Mouse (Mus musculus) lung, embryonic 16.5 days (tissue): Measurements from ENCODE around the gene Fam129b. TPM values are rescaled to one million over a fixed set of nuclear protein-coding genes. Genes with fewer than 3 reads are reported as not detected.

Experiments
- ATAC-seq: fragments of 200-750 bp; cut with Nextera tagmentation; 2 replicates; pipeline ENCODE4 v1.8.0; 2017; ENCODE audit warnings: low read depth, mild to moderate bottlenecking, moderate library complexity
- H3K27ac ChIP-seq: fragments of 300-500 bp; sonication (generic); 2 replicates; pipeline ENCODE4 v1.5.1; 2014; ENCODE audit warnings: mild to moderate bottlenecking, control low read depth, low read length
- H3K27me3 ChIP-seq: fragments of 300-500 bp; sonication (generic); 2 replicates; pipeline ENCODE4 v1.6.1; 2014; ENCODE audit warnings: low read depth, low read length, mixed read lengths; ENCODE audit not compliant: control insufficient read depth, insufficient read depth
- H3K36me3 ChIP-seq: fragments of 300-500 bp; sonication (generic); 2 replicates; pipeline ENCODE4 v1.6.1; 2014; ENCODE audit warnings: low read length; ENCODE audit not compliant: control insufficient read depth, insufficient read depth
- H3K4me1 ChIP-seq: fragments of 300-500 bp; sonication (generic); replicated peaks from 2 replicates; pipeline ENCODE4 v1.6.1; 2014; ENCODE audit warnings: low read length, mixed read lengths; ENCODE audit not compliant: control insufficient read depth, insufficient read depth
- H3K4me2 ChIP-seq: fragments of 300-500 bp; sonication (generic); 2 replicates; pipeline ENCODE4 v1.6.1; 2014; ENCODE audit warnings: low read depth, low read length, control low read depth
- H3K4me3 ChIP-seq: fragments of 300-500 bp; sonication (generic); 2 replicates; pipeline ENCODE4 v1.5.1; 2014; ENCODE audit warnings: mild to moderate bottlenecking, low read length, control low read depth
- H3K9ac ChIP-seq: fragments of 300-500 bp; sonication (generic); 2 replicates; pipeline ENCODE4 v1.6.1; 2014; ENCODE audit warnings: low read length, control low read depth
- H3K9me3 ChIP-seq: fragments of 300-500 bp; sonication (generic); 2 replicates; pipeline ENCODE4 v1.6.1; 2016; ENCODE audit warnings: low read length; ENCODE audit not compliant: control insufficient read depth
- WGBS: fragments of 180-500 bp; shearing (Covaris S2); extraction: QIAGEN DNeasy Blood & Tissue Kit; methylation state at CpG from one replicate; pipeline ENCODE4 v1.1.7; 2014; 5-methylcytosine and 5-hydroxymethylcytosine counted together
- polyA plus RNA-seq: library from polyadenylated mRNA; unstranded; fragments of >200 nt; fragmentation: Nextera tagmentation; extraction: Ambion mirVana; gene quantifications from 2 replicates; pipeline ENCODE4 v1.2.1, GENCODE M21; 2015

The Fam129b gene
- polyA plus RNA-seq, 1 experiment from 2014 or later: 133 TPM

DNA sequence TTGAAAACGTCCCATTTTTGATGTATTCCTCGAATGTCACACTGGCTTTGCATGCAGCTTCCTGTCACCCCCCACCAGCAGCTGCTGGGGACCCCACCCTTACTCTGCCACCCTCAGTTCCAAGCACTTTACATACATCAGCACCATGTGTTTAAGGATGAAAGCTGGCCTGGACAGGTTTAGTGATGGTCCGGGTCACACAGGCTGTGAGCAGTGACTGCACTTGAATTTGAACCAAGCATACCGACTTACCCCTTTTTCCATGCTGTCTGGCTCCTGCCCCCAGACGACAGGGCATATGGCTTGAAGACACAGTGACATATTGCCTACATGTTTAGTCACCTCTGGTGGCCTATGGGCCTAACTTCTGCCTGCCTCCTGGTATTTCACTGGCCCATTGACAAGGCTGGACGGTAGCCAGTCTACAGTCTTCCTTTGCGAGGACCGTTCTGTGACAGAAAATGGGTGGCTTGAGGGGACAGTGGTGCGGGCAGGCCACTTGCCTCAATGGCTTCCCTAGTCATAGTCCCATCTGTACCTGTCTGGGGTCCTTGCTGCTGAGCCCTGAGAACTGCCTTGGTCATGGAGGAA is 92.2 kb downstream of the Fam129b start:
- Histone ChIP-seq H3K27ac (no peak overlapping the region), H3K4me1 (peaks cover 27% of the 10 kb centered on the region), H3K9ac (peak overlapping the region; percentile 90), H3K4me3 (no peak overlapping the region; the same call in 1 of the 2 replicates), H3K27me3 (no peaks in the 10 kb centered on the region), H3K36me3 (peaks cover 16% of the 10 kb centered on the region), H3K4me2 (peak overlapping the region; percentile 77; the same call in 1 of the 2 replicates), H3K9me3 (no peaks in the 10 kb centered on the region)
- 73% methylated on average over 9 of the region's 9 CpGs for WGBS
- ATAC-seq: no peak

DNA sequence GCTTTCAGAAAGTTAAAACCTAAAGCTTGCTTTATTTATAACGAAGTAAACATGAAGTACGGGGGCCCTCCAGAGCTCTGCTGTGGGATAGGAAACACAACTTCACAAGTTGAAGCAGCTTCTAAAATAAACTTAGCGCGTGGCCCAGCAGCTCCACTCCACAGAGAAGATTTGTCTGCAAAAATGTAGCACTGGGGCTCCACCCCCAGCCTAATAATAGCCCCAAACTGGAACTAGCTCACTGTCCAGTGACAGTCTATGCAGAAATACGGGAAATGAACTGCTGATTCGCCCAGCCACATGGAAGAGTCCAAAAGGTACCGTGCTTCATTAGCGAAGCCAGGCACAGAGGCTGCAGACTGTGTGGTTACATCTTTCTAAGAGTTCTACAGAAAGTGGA is 93.4 kb downstream of the Fam129b start:
- Histone ChIP-seq H3K36me3 (peaks cover 9% of the 10 kb centered on the region), H3K4me2 (no peak overlapping the region), H3K4me1 (peaks cover 15% of the 10 kb centered on the region), H3K27me3 (no peaks in the 10 kb centered on the region), H3K4me3 (no peak overlapping the region), H3K9me3 (no peaks in the 10 kb centered on the region), H3K27ac (no peak overlapping the region), H3K9ac (peak overlapping the region; percentile 4; the same call in 1 of the 2 replicates)
- no peak for ATAC-seq
- WGBS: 71% methylated on average over 8 of the region's 8 CpGs

DNA sequence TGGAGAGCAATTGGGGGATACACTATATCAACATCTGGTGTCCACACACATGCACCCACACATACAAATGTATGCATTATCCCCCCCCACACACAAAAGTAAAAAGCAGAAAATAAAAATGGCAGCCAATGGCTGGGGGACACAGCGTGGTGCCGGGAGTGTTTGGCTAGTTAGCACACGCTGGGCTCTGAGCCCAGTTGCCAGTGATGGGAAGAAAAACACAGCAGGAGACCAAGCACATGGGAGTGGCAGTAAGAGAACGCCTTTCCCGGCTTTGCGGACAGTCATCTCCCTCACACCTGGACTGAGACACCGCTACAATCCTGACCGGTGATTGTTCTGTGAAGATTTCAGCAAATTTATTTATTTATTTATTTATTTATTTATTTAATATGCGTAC is 95.3 kb downstream of the Fam129b start:
- no peaks in the 10 kb centered on the region for H3K9me3 ChIP-seq
- no peak overlapping the region for H3K4me3 ChIP-seq
- no peak overlapping the region for H3K9ac ChIP-seq
- H3K4me1 ChIP-seq: peaks cover 8% of the 10 kb centered on the region
- no peak overlapping the region for H3K4me2 ChIP-seq
- ATAC-seq: no peak
- no peaks in the 10 kb centered on the region for H3K27me3 ChIP-seq
- H3K36me3 ChIP-seq: peaks cover 7% of the 10 kb centered on the region; the same call in 1 of the 2 replicates
- WGBS: 52% methylated on average over 9 of the region's 9 CpGs
- H3K27ac ChIP-seq: no peak overlapping the region

GRCm38 (mm10) chr2:32974216-32974615 is 98.3 kb downstream of the Fam129b start:
- WGBS: 85% methylated on average over 8 of the region's 8 CpGs
- no peak overlapping the region for H3K27ac ChIP-seq
- H3K9ac ChIP-seq: no peak overlapping the region
- H3K27me3 ChIP-seq: no peaks in the 10 kb centered on the region
- H3K9me3 ChIP-seq: no peaks in the 10 kb centered on the region
- no peak overlapping the region for H3K4me3 ChIP-seq
- no peaks in the 10 kb centered on the region for H3K4me1 ChIP-seq
- ATAC-seq: no peak
- H3K4me2 ChIP-seq: no peak overlapping the region
- peaks cover 7% of the 10 kb centered on the region; the same call in 1 of the 2 replicates for H3K36me3 ChIP-seq

Other genes with a start within 250 kb of the Fam129b start
- 108 and 120 TPM in 2 replicates for gene Eng, start 229.5 kb upstream of the Fam129b start, polyA plus RNA-seq
- gene Fpgs, start 172.0 kb upstream of the Fam129b start, polyA plus RNA-seq: 22.0 and 25.5 TPM in 2 replicates
- 77.2 and 85.1 TPM in 2 replicates for gene Cdk9, start 163.0 kb upstream of the Fam129b start, polyA plus RNA-seq
- gene Sh2d3c, start 155.1 kb upstream of the Fam129b start, polyA plus RNA-seq: 43.2 and 46.2 TPM in 2 replicates
- 0.34 and 0.43 TPM in 2 replicates for gene 6330409D20Rik, start 135.1 kb upstream of the Fam129b start, polyA plus RNA-seq
- gene Tor2a, start 118.9 kb upstream of the Fam129b start, polyA plus RNA-seq: 61.7 and 63.5 TPM in 2 replicates
- gene Ttc16, start 100.5 kb upstream of the Fam129b start, polyA plus RNA-seq: 1.2 and 2.1 TPM in 2 replicates
- gene Ptrh1, start 100.3 kb upstream of the Fam129b start, polyA plus RNA-seq: 4.1 and 4.5 TPM in 2 replicates
- gene Cfap157, start 91.7 kb upstream of the Fam129b start, polyA plus RNA-seq: 2.1 and 2.4 TPM in 2 replicates
- gene Stxbp1, start 28.9 kb upstream of the Fam129b start, polyA plus RNA-seq: 21.9 and 24.1 TPM in 2 replicates
- gene Rpl12, start 85.4 kb downstream of the Fam129b start, polyA plus RNA-seq: 145 and 151 TPM in 2 replicates
- gene Lrsam1, start 85.5 kb downstream of the Fam129b start, polyA plus RNA-seq: 9.3 and 10.6 TPM in 2 replicates
- gene Slc2a8, start 106.0 kb downstream of the Fam129b start, polyA plus RNA-seq: 19.2 and 20.6 TPM in 2 replicates